Mouse (Mus musculus) spleen, postnatal 0 days (tissue): ENCODE data around the gene Erp27. TPM values are rescaled to one million over a fixed set of nuclear protein-coding genes. Genes with fewer than 3 reads are reported as not detected.

Source experiments
- polyA plus RNA-seq: library from polyadenylated mRNA; unstranded; fragments of >200 nt; fragmentation: Nextera tagmentation; extraction: Ambion mirVana; gene quantifications from 2 replicates; pipeline ENCODE4 v1.2.1, GENCODE M21; 2015

The Erp27 gene
- polyA plus RNA-seq, result 1.3 and 2.0 TPM in 2 replicates

DNA sequence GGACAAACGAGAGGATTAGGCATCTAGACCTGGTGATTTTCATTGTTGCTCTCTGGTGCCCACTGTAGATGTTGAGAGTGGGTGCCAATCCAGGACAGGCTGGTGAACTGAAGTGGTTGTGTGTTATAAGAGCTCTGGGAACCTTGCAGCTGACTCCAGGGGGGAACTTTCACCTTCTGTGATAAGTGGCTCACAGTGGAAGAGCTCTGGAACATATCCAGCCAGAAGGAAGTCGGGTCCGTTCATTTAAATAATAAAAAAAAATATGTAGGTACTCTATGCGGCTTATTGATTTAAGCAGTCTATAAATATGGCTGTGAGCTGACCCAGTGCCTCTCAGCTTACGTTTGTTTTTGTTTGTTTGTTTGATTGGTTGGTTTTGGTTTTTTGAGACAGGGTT lies at the start of gene Erp27:
TSS of gene Erp27 (minus strand) at position 101 of the 400 bp plus-strand sequence.

DNA sequence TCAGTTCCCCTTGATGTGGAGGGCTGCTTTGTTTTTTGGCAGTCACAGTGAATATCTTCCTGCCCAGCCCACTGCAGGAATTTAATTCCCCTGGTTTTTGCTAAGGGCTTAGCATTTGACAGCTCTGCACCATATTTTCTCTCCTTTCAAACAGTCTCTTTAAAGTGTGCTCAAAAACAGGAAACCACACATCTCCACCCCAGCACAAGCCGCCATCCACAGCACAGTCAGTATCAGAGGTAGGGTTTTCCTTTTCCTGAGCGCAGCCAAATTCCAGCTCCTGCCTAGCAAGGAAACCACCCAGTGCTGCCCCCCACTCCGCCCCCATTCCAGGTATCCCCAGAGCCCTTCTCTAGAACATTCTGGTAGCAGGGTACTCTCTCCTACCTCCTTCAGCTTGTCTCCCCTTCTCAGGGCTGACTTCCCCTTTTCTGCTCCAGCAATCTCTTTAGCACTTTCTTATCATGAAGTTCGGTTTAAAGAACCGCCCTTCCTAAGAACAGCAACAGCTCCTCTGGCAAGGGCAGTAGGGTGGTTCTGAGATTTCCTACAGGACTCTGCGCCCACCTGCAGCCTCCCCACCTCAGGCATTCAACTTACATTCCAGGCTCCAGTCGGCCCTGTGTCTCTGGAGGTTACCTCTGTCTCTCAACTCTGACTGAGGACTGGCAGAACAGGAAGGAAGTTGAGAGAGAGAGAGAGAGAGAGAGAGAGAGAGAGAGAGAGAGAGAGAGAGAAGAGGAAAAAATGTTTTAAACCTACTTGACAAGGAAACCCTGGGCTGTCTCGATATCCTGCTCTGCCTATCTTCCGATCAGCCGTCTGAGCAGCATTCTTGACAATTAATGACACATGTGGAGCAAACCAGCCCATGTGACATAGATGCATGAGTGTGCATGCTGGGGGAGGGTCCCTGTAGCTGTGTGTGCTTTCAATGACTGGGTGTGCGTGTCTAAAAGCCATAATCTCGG lies 19.4 kb upstream of the Erp27 start, which contains the start of gene Arhgdib:
TSS of gene Arhgdib (minus strand) at position 849 of the 971 bp plus-strand sequence.

DNA sequence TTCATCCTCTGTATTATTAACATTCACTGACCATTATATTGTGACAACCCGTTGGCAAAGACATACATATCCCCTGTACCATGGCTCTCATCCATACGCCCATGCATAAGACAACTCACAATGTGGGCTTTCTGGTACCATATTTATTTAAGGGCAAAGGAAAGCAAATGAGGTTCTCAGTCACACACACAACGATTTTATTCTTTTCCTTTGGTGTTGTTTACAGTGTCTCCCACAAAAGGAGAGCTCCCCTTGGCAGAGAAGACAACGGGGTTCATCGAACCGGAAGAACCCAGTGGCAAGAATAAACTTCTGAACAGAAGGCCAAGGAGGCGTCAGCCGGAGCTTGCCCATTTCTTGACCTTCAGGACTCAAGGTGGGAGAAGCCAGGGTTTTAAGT lies 1.6 kb upstream of the Erp27 start, which contains the start of gene Pde6h:
TSS of gene Pde6h (plus strand) at position 301 of the 400 bp plus-strand sequence.

DNA sequence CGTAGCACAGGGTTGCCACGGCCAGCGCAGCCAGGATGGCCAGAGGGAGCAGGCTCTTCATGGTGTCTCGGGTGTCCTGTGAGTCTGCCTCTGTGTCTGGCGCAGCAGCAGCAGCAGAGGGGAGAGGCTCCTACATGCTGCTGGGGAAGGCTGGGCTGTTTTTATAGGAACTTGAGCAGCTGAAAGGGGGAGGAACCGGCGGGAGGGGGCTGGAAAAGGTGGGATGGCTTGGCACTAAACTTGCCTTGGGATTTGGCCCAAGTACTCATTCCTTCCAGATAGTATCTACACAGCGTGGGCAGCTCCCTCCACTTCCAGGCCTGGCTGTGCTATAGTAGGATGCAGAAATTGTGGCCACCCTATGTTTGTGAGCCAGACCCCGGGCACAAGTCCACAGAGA lies 46.3 kb downstream of the Erp27 start, which contains the start of gene Mgp:
TSS of gene Mgp (minus strand) at position 154 of the 400 bp plus-strand sequence.

Other genes starting within 250 kb of the Erp27 start
- 0.13 and 0.15 TPM in 2 replicates for gene Gucy2c, start 140.4 kb downstream of the Erp27 start, polyA plus RNA-seq
- gene Hist4h4, start 117.8 kb downstream of the Erp27 start, polyA plus RNA-seq, result 3.0 and 4.6 TPM in 2 replicates
- gene H2afj, start 113.9 kb downstream of the Erp27 start, polyA plus RNA-seq, result 258 and 277 TPM in 2 replicates
- gene BC049715, start 94.6 kb downstream of the Erp27 start, polyA plus RNA-seq, result 1.2 TPM in 2 replicates
- gene Wbp11, start 93.9 kb downstream of the Erp27 start, polyA plus RNA-seq, result 61.2 and 64.8 TPM in 2 replicates
- gene Smco3, start 86.7 kb downstream of the Erp27 start, polyA plus RNA-seq, result 0.18 TPM in 1 of 2 replicates, not detected in the other
- gene Art4, start 64.4 kb downstream of the Erp27 start, polyA plus RNA-seq, result 18.0 and 21.3 TPM in 2 replicates
- gene Mgp, start 46.4 kb downstream of the Erp27 start, polyA plus RNA-seq, result 80.3 and 109 TPM in 2 replicates
- 0.05 and 0.72 TPM in 2 replicates for gene Pde6h, start 1.7 kb upstream of the Erp27 start, polyA plus RNA-seq
- 283 and 386 TPM in 2 replicates for gene Arhgdib, start 19.7 kb upstream of the Erp27 start, polyA plus RNA-seq
- gene Rerg, start 248.3 kb upstream of the Erp27 start, polyA plus RNA-seq, result 1.1 and 2.0 TPM in 2 replicates